Mouse (Mus musculus) testis, adult 2 months (tissue): ENCODE measurements around the gene Plekhj1. TPM values are rescaled to one million over a fixed set of nuclear protein-coding genes. Genes with fewer than 3 reads are reported as not detected.

Experiments used
- H3K27ac ChIP-seq: fragments of 200-500 bp; 2 replicates; pipeline ENCODE4 v1.5.1; 2012; ENCODE audit warnings: low read depth, low read length; ENCODE audit not compliant: control insufficient read depth, insufficient read depth
- H3K27me3 ChIP-seq: fragments of 200-500 bp; 2 replicates; pipeline ENCODE4 v1.6.1; 2012; ENCODE audit warnings: mild to moderate bottlenecking, low read length, moderate library complexity; ENCODE audit not compliant: control insufficient read depth, insufficient read depth
- H3K36me3 ChIP-seq: fragments of 200-500 bp; 2 replicates; pipeline ENCODE4 v1.6.1; 2012; ENCODE audit warnings: mild to moderate bottlenecking, low read length; ENCODE audit not compliant: control insufficient read depth, insufficient read depth
- H3K4me1 ChIP-seq: fragments of 200-500 bp; 2 replicates; pipeline ENCODE4 v1.6.1; 2012; ENCODE audit warnings: low read length; ENCODE audit not compliant: control insufficient read depth, insufficient read depth
- H3K4me3 ChIP-seq: fragments of 200-500 bp; 2 replicates; pipeline ENCODE4 v1.5.1; 2012; ENCODE audit warnings: low read depth, mild to moderate bottlenecking, low read length, moderate library complexity, mixed read lengths; ENCODE audit not compliant: control insufficient read depth
- CTCF ChIP-seq: fragments of 200-500 bp; IDR thresholded peaks from 2 replicates; pipeline ENCODE4 v1.5.1; 2012; ENCODE audit warnings: low read depth, mild to moderate bottlenecking, inconsistent platforms, low read length, moderate library complexity; ENCODE audit not compliant: control insufficient read depth, insufficient read depth, insufficient replicate concordance
- POLR2A ChIP-seq: fragments of 200-500 bp; IDR thresholded peaks from 2 replicates; pipeline ENCODE4 v1.6.1; 2012; ENCODE audit warnings: low read depth, mild to moderate bottlenecking, inconsistent platforms, low read length, moderate library complexity; ENCODE audit not compliant: control insufficient read depth
- polyA plus RNA-seq: library from polyadenylated mRNA; depleted of rRNA; stranded (reverse); fragments of >200 nt; gene quantifications from 2 replicates; pipeline ENCODE4 v1.2.3, GENCODE M21; 2012

Plekhj1 gene
- polyA plus RNA-seq, 1 experiment, result 41.4 TPM

- H3K36me3 ChIP-seq, result peaks cover 9% of the 10 kb centered on the region
- no peaks in the 10 kb centered on the region; the same call in 1 of the 2 replicates for H3K4me1 ChIP-seq
- no peak overlapping the region for H3K27ac ChIP-seq
- H3K4me3 ChIP-seq, result no peak overlapping the region
- no peaks in the 10 kb centered on the region for H3K27me3 ChIP-seq
- TF ChIP-seq POLR2A (no peak), CTCF (no peak)
These were observed 30.1 kb downstream of the Plekhj1 start for GRCm38 (mm10) chr10:80768365-80768764.

- TF ChIP-seq CTCF (no peak), POLR2A (no peak)
- H3K27me3 ChIP-seq, result no peaks in the 10 kb centered on the region
- peaks cover 7% of the 10 kb centered on the region for H3K36me3 ChIP-seq
- no peak overlapping the region for H3K27ac ChIP-seq
- H3K4me1 ChIP-seq, result no peaks in the 10 kb centered on the region; the same call in 1 of the 2 replicates
- H3K4me3 ChIP-seq, result no peak overlapping the region
These were observed 32.1 kb downstream of the Plekhj1 start for GRCm38 (mm10) chr10:80766161-80766815.

GRCm38 (mm10) chr10:80765746-80766145, 32.7 kb downstream of the Plekhj1 start:
- H3K4me3 ChIP-seq, result no peak overlapping the region
- H3K27me3 ChIP-seq, result no peaks in the 10 kb centered on the region
- TF ChIP-seq CTCF (no peak), POLR2A (no peak)
- H3K27ac ChIP-seq, result no peak overlapping the region
- H3K4me1 ChIP-seq, result no peaks in the 10 kb centered on the region; the same call in 1 of the 2 replicates
- H3K36me3 ChIP-seq, result peaks cover 6% of the 10 kb centered on the region

DNA sequence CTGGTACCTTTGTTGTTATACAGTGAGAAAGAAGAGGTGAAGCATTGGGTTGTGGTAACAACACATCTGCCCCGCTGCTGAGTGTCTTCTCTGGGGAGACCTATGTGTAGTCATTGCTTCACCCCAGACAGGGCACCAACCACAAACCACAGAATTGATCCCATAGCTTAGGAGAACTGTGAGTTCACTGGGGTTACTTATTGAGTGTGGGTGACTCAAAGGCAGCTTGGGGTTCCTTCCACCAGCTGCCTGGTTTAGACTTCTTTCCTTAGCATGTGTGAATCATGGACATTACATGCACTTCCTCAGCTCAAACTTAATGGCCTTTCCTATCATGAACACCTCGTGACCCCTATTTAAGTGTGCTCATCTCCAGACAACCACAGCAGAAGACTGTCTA, 34.9 kb downstream of the Plekhj1 start:
- Histone ChIP-seq H3K4me3 (no peak overlapping the region), H3K36me3 (peaks cover 4% of the 10 kb centered on the region), H3K27ac (no peak overlapping the region), H3K4me1 (peaks cover 3% of the 10 kb centered on the region), H3K27me3 (no peaks in the 10 kb centered on the region)
- TF ChIP-seq CTCF, result no peak
- no peak for TF ChIP-seq POLR2A

DNA sequence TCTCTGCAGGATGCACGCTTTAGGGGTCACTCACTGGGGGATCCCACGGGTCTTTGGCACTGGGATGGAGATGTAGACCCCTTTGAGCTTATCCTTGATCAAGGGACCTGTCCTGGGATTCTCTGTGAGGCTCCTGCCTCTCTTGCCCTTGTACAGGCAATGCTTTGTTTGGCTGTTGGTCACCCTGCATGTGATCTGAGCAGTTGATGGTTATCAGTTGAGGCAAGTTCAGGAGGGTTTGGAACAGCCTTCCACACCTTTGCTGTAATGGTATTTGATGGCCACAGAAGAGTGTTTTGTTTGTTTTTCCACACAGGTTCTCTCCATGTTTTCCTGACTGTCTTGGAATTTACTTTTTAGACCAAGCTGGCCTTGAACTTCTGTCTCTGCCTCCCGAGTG, 36.6 kb downstream of the Plekhj1 start:
- peaks cover 3% of the 10 kb centered on the region for H3K36me3 ChIP-seq
- H3K27ac ChIP-seq, result no peak overlapping the region
- no peak for TF ChIP-seq POLR2A
- no peak for TF ChIP-seq CTCF
- H3K4me3 ChIP-seq, result no peak overlapping the region
- peaks cover 18% of the 10 kb centered on the region for H3K4me1 ChIP-seq
- H3K27me3 ChIP-seq, result no peaks in the 10 kb centered on the region

GRCm38 (mm10) chr10:80760596-80761524, 37.6 kb downstream of the Plekhj1 start:
- H3K4me1 ChIP-seq, result peaks cover 26% of the 10 kb centered on the region
- TF ChIP-seq POLR2A, result no peak
- no peak for TF ChIP-seq CTCF
- H3K36me3 ChIP-seq, result peaks cover 3% of the 10 kb centered on the region
- H3K4me3 ChIP-seq, result no peak overlapping the region
- H3K27ac ChIP-seq, result no peak overlapping the region
- no peaks in the 10 kb centered on the region for H3K27me3 ChIP-seq

DNA sequence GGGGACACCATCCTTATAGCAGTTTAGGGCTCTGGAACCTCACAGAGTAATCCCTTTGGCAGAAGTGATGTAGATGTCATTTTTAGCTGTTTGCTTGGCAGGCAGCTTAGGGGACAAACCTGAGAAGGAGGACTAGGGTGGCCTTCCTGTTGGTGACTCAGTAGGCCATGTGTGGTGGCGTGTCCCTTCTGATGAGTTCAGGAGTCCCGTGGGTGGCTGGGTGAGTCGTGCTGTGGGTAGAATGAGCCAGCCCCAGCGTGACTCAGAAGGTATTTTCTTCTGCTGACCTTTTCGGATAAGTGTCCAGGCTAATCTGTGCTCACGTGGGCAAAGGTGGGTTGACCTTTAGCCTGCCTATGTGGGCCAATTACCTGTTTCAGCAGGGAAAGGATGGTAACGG, 39.8 kb downstream of the Plekhj1 start:
- no peaks in the 10 kb centered on the region for H3K36me3 ChIP-seq
- no peak overlapping the region for H3K4me3 ChIP-seq
- no peaks in the 10 kb centered on the region for H3K27me3 ChIP-seq
- H3K4me1 ChIP-seq, result peaks cover 29% of the 10 kb centered on the region
- no peak overlapping the region for H3K27ac ChIP-seq
- TF ChIP-seq POLR2A, result no peak
- no peak for TF ChIP-seq CTCF
